Mouse (Mus musculus) CH12.LX (cell line): ENCODE measurements around the gene Bank1. TPM values are rescaled to one million over a fixed set of nuclear protein-coding genes. Genes with fewer than 3 reads are reported as not detected.

Source experiments
- DNase-seq: peaks from one replicate; pipeline ENCODE4 v3.0.0-alpha.2; 2013; ENCODE audit errors: extremely low read depth
- H3K27ac ChIP-seq: 2 replicates; pipeline ENCODE4 v1.5.1; 2012; ENCODE audit warnings: low read depth, mild to moderate bottlenecking, control low read depth, moderate library complexity; ENCODE audit not compliant: insufficient read depth
- H3K27me3 ChIP-seq: replicated peaks from 2 replicates; pipeline ENCODE3; 2012; ENCODE audit warnings: inconsistent platforms
- H3K36me3 ChIP-seq, 2 experiments: replicated peaks in 1 of 2; 2 replicates each; pipeline versions ENCODE3 to v1.6.1; 2012; ENCODE audit warnings: inconsistent platforms in 1 of 2, low read length in 1 of 2, mild to moderate bottlenecking in 1 of 2, mixed read lengths in 1 of 2, moderate library complexity in 1 of 2; ENCODE audit not compliant: control insufficient read depth in 1 of 2, insufficient read depth in 1 of 2
- H3K4me1 ChIP-seq, 2 experiments: 2 replicates each; pipeline ENCODE4 v1.6.1; 2012; ENCODE audit warnings: inconsistent platforms in 1 of 2, moderate library complexity in 1 of 2; ENCODE audit not compliant: insufficient read depth in 2 of 2, control insufficient read depth in 1 of 2
- H3K4me2 ChIP-seq: 2 replicates; pipeline ENCODE4 v1.6.1; 2012; ENCODE audit warnings: low read depth, mild to moderate bottlenecking, control low read depth; ENCODE audit not compliant: poor library complexity, insufficient read depth, severe bottlenecking
- H3K4me3 ChIP-seq, 3 experiments: fragments of 150-350 bp in 1 of 3; sonication (generic) in 1 of 3; replicated peaks in 1 of 3; 2 replicates each; pipeline versions ENCODE3 to v1.5.1; 2011 to 2012; ENCODE audit warnings: low read depth in 2 of 3, low read length in 2 of 3, mild to moderate bottlenecking in 2 of 3, moderate library complexity in 2 of 3, control low read depth in 1 of 3, improper control_type of control experiment in 1 of 3, inconsistent platforms in 1 of 3, mixed read lengths in 1 of 3; ENCODE audit not compliant: poor library complexity in 1 of 3
- H3K79me2 ChIP-seq: replicated peaks from 2 replicates; pipeline ENCODE4 v1.6.1; 2012; ENCODE audit warnings: mild to moderate bottlenecking, moderate library complexity; ENCODE audit not compliant: control insufficient read depth, poor library complexity, insufficient read depth, severe bottlenecking; ENCODE audit errors: extremely low read depth
- H3K9ac ChIP-seq: 2 replicates; pipeline ENCODE4 v1.6.1; 2012; ENCODE audit warnings: low read depth, mild to moderate bottlenecking, control low read depth, moderate library complexity; ENCODE audit not compliant: insufficient read depth
- H3K9me3 ChIP-seq: replicated peaks from 2 replicates; pipeline ENCODE3; 2012; ENCODE audit warnings: low read length, inconsistent platforms, mixed read lengths
- BHLHE40 ChIP-seq: IDR thresholded peaks from 2 replicates; pipeline ENCODE4 v1.6.1; 2011; ENCODE audit warnings: mild to moderate bottlenecking, low read depth, low read length, improper control_type of control experiment
- ELF1 ChIP-seq: IDR thresholded peaks from 2 replicates; pipeline ENCODE4 v1.6.1; 2014; ENCODE audit warnings: low read depth, mild to moderate bottlenecking, inconsistent platforms, low read length, improper control_type of control experiment
- IRF4 ChIP-seq: IDR thresholded peaks from 2 replicates; pipeline ENCODE4 v1.6.1; 2014; ENCODE audit warnings: low read depth, mild to moderate bottlenecking, inconsistent platforms, low read length, improper control_type of control experiment
- JUN ChIP-seq: IDR thresholded peaks from 2 replicates; pipeline ENCODE4 v1.6.1; 2011; ENCODE audit warnings: low read depth, mild to moderate bottlenecking, low read length, improper control_type of control experiment, moderate library complexity; ENCODE audit not compliant: insufficient read depth
- JUND ChIP-seq: conservative IDR thresholded peaks from 2 replicates; pipeline ENCODE4 v1.6.1; 2011; ENCODE audit warnings: low read depth, low read length, improper control_type of control experiment
- KAT2A ChIP-seq: IDR thresholded peaks from 2 replicates; pipeline ENCODE4 v1.6.1; 2012; ENCODE audit warnings: low read length, improper control_type of control experiment, inconsistent platforms; ENCODE audit not compliant: insufficient replicate concordance
- MAFK ChIP-seq: IDR thresholded peaks from 2 replicates; pipeline ENCODE4 v1.6.1; 2011; ENCODE audit warnings: low read length, improper control_type of control experiment; ENCODE audit not compliant: insufficient replicate concordance
- MAZ ChIP-seq: IDR thresholded peaks from 2 replicates; pipeline ENCODE4 v1.6.1; 2012; ENCODE audit warnings: low read depth, mild to moderate bottlenecking, inconsistent platforms, low read length, improper control_type of control experiment, moderate library complexity
- MXI1 ChIP-seq: IDR thresholded peaks from 2 replicates; pipeline ENCODE4 v1.6.1; 2011; ENCODE audit warnings: mild to moderate bottlenecking, low read depth, low read length, improper control_type of control experiment
- PAX5 ChIP-seq: IDR thresholded peaks from 2 replicates; pipeline ENCODE4 v1.6.1; 2012; ENCODE audit warnings: low read length, inconsistent platforms, mixed read lengths
- POLR2AphosphoS2 ChIP-seq: IDR thresholded peaks from 2 replicates; pipeline ENCODE4 v1.6.1; 2011; ENCODE audit warnings: low read depth, low read length, improper control_type of control experiment
- TBP ChIP-seq: conservative IDR thresholded peaks from 2 replicates; pipeline ENCODE4 v1.6.1; 2011; ENCODE audit warnings: low read depth, low read length, improper control_type of control experiment
- TCF12 ChIP-seq: IDR thresholded peaks from 2 replicates; pipeline ENCODE4 v1.6.1; 2014; ENCODE audit warnings: low read depth, mild to moderate bottlenecking, inconsistent platforms, low read length, improper control_type of control experiment
- UBTF ChIP-seq: IDR thresholded peaks from 2 replicates; pipeline ENCODE4 v1.6.1; 2012; ENCODE audit warnings: low read depth, mild to moderate bottlenecking, inconsistent platforms, low read length, improper control_type of control experiment, moderate library complexity
- USF2 ChIP-seq: conservative IDR thresholded peaks from 2 replicates; pipeline ENCODE4 v1.6.1; 2011; ENCODE audit warnings: low read depth, low read length, improper control_type of control experiment
- ZC3H11A ChIP-seq: IDR thresholded peaks from 2 replicates; pipeline ENCODE4 v1.6.1; 2012; ENCODE audit warnings: low read depth, mild to moderate bottlenecking, inconsistent platforms, low read length, improper control_type of control experiment
- ZKSCAN1 ChIP-seq: IDR thresholded peaks from 2 replicates; pipeline ENCODE4 v1.6.1; 2012; ENCODE audit warnings: low read depth, inconsistent platforms, low read length, improper control_type of control experiment, borderline replicate concordance
- ZNF384 ChIP-seq: IDR thresholded peaks from 2 replicates; pipeline ENCODE4 v1.6.1; 2012; ENCODE audit warnings: low read depth, low read length, improper control_type of control experiment, inconsistent platforms
- dilution Hi-C: fragments of 300-500 bp; cut with MboI; formaldehyde crosslinking; loops from 2 replicates; pipeline ENCODE4 v1.14.3; 2020; ENCODE audit warnings: low sequenced_read_pairs; ENCODE audit not compliant: extremely low pct_unique_long_range_greater_than_20kb, extremely low pct_ligation_motif_present
- in situ Hi-C: fragments of 300-500 bp; cut with MboI; formaldehyde crosslinking; loops from 3 replicates; pipeline ENCODE4 v1.14.3; 2019; ENCODE audit warnings: low sequenced_read_pairs, low pct_ligation_motif_present, low pct_unique_long_range_greater_than_20kb, mixed read lengths
- polyA plus RNA-seq: library from polyadenylated mRNA; unstranded; fragments of >175 nt; gene quantifications from 2 replicates; pipeline ENCODE4 v1.2.1, GENCODE M21; 2012; ENCODE audit warnings: low read depth; ENCODE audit not compliant: insufficient read length
- total RNA-seq, 2 experiments: library from RNA; depleted of rRNA; stranded (reverse); fragments of 300-350 nt in 1 of 2; fragments of >200 nt in 1 of 2; gene quantifications; 2 replicates each; pipeline ENCODE4 v1.2.3; 2012 to 2014

Bank1 gene
- total and polyA plus RNA-seq, 3 experiments = 13.1 to 36.2 (median 27.3) TPM

GRCm38 (mm10) chr3:136039446-136039845, 286.4 kb downstream of the Bank1 start:
- Histone ChIP-seq H3K79me2 (no peaks in the 10 kb centered on the region), H3K4me2 (no peak overlapping the region), H3K27ac (no peak overlapping the region), H3K4me3 (no peak overlapping the region), H3K4me1 (no peaks in the 10 kb centered on the region), H3K9ac (no peak overlapping the region), H3K36me3 (peaks cover 0 to 2% of the 10 kb centered on the region in 2 experiments), H3K27me3 (no peaks in the 10 kb centered on the region), H3K9me3 (peaks cover 5% of the 10 kb centered on the region)
- TF ChIP-seq TCF12 (no peak), MAZ (no peak), MXI1 (no peak), POLR2AphosphoS2 (no peak), MAFK (no peak), ZC3H11A (no peak), UBTF (no peak), JUND (no peak), KAT2A (no peak), USF2 (no peak), PAX5 (no peak), ZNF384 (no peak), JUN (no peak)
- dilution Hi-C loops = no loop called here
- in situ Hi-C loops = no loop called here
- DNase-seq = no peak

- Histone ChIP-seq H3K36me3 (no peaks in the 10 kb centered on the region), H3K27ac (no peak overlapping the region), H3K4me1 (no peaks in the 10 kb centered on the region), H3K4me2 (no peak overlapping the region), H3K27me3 (no peaks in the 10 kb centered on the region), H3K9ac (no peak overlapping the region), H3K9me3 (no peaks in the 10 kb centered on the region), H3K4me3 (no peak overlapping the region), H3K79me2 (no peaks in the 10 kb centered on the region)
- TF ChIP-seq ELF1 (no peak), IRF4 (no peak), UBTF (no peak), MAZ (no peak), TBP (no peak), ZC3H11A (no peak), BHLHE40 (no peak), POLR2AphosphoS2 (no peak), MAFK (no peak), USF2 (no peak), ZKSCAN1 (no peak)
- dilution Hi-C loops = no loop called here
- DNase-seq = no peak
- in situ Hi-C loops = no loop called here
Measured at GRCm38 (mm10) chr3:136037254-136037653, 288.6 kb downstream of the Bank1 start.
